Mouse (Mus musculus): Measurements from ENCODE around the gene Myo6.

GRCm38 (mm10) chr9:80191240-80191639 lies 26.4 kb downstream of the Myo6 start:
- TF ChIP-seq NANOG (IDR thresholded peaks at IDR 0.05; ENCODE audit: borderline replicate concordance, low read length), result no peak
- no peak for TF ChIP-seq CTCF (conservative IDR thresholded peaks at IDR 0.05; ENCODE audit: low read length)
- TF ChIP-seq POU5F1 (IDR thresholded peaks at IDR 0.05; ENCODE audit: borderline replicate concordance, low read length), result no peak
